Mouse (Mus musculus) heart, embryonic 12.5 days (tissue): ENCODE results near the gene Cnksr3. TPM values are rescaled to one million over a fixed set of nuclear protein-coding genes. Genes with fewer than 3 reads are reported as not detected.
A peak's percentile ranks its signal among the peaks of the same experiment; 100 is the strongest.

Experiments used
- ATAC-seq: fragments of 200-750 bp; cut with Nextera tagmentation; 2 replicates; pipeline ENCODE4 v1.8.0; 2017; ENCODE audit warnings: moderate TSS enrichment, moderate library complexity; ENCODE audit not compliant: insufficient number of reproducible peaks, low FRiP score
- H3K27ac ChIP-seq: fragments of 300-500 bp; sonication (generic); 2 replicates; pipeline ENCODE4 v1.5.1; 2016; ENCODE audit warnings: mild to moderate bottlenecking, moderate library complexity; ENCODE audit not compliant: poor library complexity, severe bottlenecking
- H3K27me3 ChIP-seq: fragments of 300-500 bp; sonication (generic); replicated peaks from 2 replicates; pipeline ENCODE4 v1.6.1; 2016; ENCODE audit warnings: mild to moderate bottlenecking, moderate library complexity
- H3K36me3 ChIP-seq: fragments of 300-500 bp; sonication (generic); 2 replicates; pipeline ENCODE4 v1.6.1; 2016; ENCODE audit warnings: mild to moderate bottlenecking, moderate library complexity
- H3K4me1 ChIP-seq: fragments of 300-500 bp; sonication (generic); replicated peaks from 2 replicates; pipeline ENCODE4 v1.6.1; 2016; ENCODE audit warnings: mild to moderate bottlenecking
- H3K4me2 ChIP-seq: fragments of 300-500 bp; sonication (generic); 2 replicates; pipeline ENCODE4 v1.6.1; 2016; ENCODE audit warnings: mild to moderate bottlenecking, moderate library complexity
- H3K4me3 ChIP-seq: fragments of 300-500 bp; sonication (generic); 2 replicates; pipeline ENCODE4 v1.5.1; 2016; ENCODE audit warnings: mild to moderate bottlenecking
- H3K9ac ChIP-seq: fragments of 300-500 bp; sonication (generic); 2 replicates; pipeline ENCODE4 v1.6.1; 2016; ENCODE audit warnings: mild to moderate bottlenecking, moderate library complexity
- H3K9me3 ChIP-seq: fragments of 300-500 bp; sonication (generic); replicated peaks from 2 replicates; pipeline ENCODE4 v1.6.1; 2016; ENCODE audit warnings: mild to moderate bottlenecking, moderate library complexity
- WGBS: fragments of 180-500 bp; shearing (Covaris S2); methylation state at CpG from one replicate; pipeline ENCODE4 v1.1.7; 2016; 5-methylcytosine and 5-hydroxymethylcytosine counted together
- polyA plus RNA-seq: library from polyadenylated mRNA; unstranded; fragments of >200 nt; fragmentation: Nextera tagmentation; extraction: Ambion mirVana; gene quantifications from 2 replicates; pipeline ENCODE4 v1.2.1, GENCODE M21; 2016

Gene Cnksr3
- polyA plus RNA-seq, 1 experiment from 2014 or later: 7.0 TPM

DNA sequence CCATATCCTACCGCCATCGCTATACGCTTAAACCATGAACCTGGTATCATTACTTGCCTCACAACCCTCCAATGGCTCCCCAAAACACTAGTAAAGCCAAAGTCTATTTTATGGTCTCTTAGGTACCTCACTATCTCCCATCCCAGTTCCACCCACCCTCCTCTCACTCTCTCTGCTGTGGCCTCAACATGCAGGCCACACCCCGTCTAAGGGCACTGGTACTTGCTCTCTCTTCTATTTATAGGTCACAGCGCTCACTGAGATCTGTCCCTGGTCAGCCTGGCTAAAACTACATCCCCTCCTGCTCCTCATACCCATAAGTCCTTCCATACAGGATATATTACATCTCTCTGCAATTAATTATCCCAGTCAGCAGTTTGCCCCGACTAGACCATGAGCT is 16.1 kb downstream of the Cnksr3 start:
- Histone ChIP-seq H3K27me3 (no peaks in the 10 kb centered on the region), H3K4me3 (no peak overlapping the region), H3K27ac (peak overlapping the region; percentile 38), H3K9ac (no peak overlapping the region), H3K36me3 (no peaks in the 10 kb centered on the region), H3K4me1 (peaks cover 30% of the 10 kb centered on the region), H3K9me3 (no peaks in the 10 kb centered on the region), H3K4me2 (no peak overlapping the region)
- WGBS: 57% methylated on average over 6 of the region's 6 CpGs
- no peak for ATAC-seq

DNA sequence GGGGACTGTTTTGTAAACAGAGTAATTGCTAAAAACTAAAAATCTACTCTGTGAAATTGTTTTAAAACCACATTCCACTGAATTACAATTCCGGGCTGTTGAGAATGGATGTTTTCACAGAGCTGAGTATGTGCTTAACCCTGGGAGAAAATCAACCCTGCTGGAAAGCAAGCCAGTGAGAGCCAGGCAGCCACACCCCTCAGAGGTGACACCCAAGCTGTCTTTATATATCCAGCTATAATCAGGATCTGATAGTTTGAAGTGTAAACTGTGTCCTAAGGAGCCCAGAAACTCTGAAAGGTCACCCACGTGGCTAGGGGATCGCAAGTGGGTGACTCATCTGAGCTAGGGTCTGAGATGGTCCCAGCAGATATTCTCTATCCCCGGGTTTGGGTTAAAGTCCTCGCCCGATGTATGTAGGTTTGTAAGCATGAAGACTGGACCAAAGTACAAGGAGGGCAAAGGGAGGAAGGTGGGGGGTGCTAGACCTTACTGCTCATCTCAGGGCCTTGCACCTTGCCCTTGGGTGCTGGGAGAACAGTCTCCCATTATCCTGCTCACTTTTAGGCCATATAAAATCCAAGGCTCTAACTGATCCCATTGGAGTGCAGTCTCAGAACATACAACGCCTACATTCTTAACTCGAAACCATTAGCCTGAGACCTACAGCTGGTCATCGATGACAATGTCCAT is 20.2 kb downstream of the Cnksr3 start:
- ATAC-seq: no peak
- Histone ChIP-seq H3K27me3 (no peaks in the 10 kb centered on the region), H3K9ac (no peak overlapping the region), H3K27ac (no peak overlapping the region), H3K9me3 (no peaks in the 10 kb centered on the region), H3K4me2 (no peak overlapping the region), H3K4me3 (no peak overlapping the region), H3K36me3 (no peaks in the 10 kb centered on the region), H3K4me1 (peaks cover 43% of the 10 kb centered on the region)
- WGBS: 77% methylated on average over 9 of the region's 9 CpGs

DNA sequence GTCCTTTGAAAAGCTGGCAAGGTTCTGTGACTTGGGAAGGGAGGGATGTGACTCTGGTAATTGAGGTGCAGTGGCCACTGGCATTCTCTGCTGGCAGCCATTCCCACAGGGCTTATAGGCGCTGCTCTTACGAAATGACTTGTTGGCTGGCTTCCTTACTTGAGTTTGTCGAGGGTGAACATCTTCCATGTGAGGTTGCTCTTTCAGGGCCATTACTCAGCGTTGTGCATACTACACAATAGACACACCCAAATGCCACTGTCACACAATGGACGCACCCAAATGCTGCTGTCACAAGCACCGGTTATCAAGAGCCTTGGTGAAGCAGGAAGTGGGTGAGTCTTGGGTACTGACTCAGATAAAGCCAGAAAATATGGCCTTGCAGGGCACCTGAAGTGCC is 22.8 kb downstream of the Cnksr3 start:
- no peak overlapping the region for H3K4me2 ChIP-seq
- H3K27ac ChIP-seq: no peak overlapping the region
- 70% methylated on average over 6 of the region's 6 CpGs for WGBS
- no peak overlapping the region for H3K9ac ChIP-seq
- H3K9me3 ChIP-seq: no peaks in the 10 kb centered on the region
- no peaks in the 10 kb centered on the region for H3K27me3 ChIP-seq
- H3K4me3 ChIP-seq: no peak overlapping the region
- H3K36me3 ChIP-seq: no peaks in the 10 kb centered on the region
- peaks cover 22% of the 10 kb centered on the region for H3K4me1 ChIP-seq
- ATAC-seq: no peak

DNA sequence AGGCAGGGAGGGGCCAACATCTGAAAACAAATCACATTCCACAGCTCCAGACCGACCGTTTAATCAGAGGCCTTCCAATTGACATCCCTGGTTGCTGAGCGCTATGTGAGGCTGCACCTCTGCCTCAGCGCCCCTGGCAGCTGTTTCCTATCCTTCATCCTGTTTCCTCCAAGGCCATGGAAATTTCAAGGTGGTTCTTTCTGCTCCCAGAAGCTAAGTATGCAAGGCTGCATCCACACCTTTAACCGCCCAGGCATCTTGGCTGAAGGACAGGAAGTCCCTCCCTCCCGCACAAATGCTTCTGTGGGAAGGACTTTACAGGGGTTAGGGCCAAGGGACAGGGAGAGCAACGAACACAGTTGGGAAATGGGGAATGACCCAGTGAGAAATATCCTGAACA is 24.2 kb downstream of the Cnksr3 start:
- no peak for ATAC-seq
- Histone ChIP-seq H3K4me2 (no peak overlapping the region), H3K27ac (no peak overlapping the region), H3K9ac (no peak overlapping the region), H3K36me3 (no peaks in the 10 kb centered on the region), H3K4me3 (no peak overlapping the region), H3K9me3 (no peaks in the 10 kb centered on the region), H3K27me3 (no peaks in the 10 kb centered on the region), H3K4me1 (peaks cover 34% of the 10 kb centered on the region)
- 44% methylated on average over 7 of the region's 7 CpGs for whole genome bisulfite sequencing

DNA sequence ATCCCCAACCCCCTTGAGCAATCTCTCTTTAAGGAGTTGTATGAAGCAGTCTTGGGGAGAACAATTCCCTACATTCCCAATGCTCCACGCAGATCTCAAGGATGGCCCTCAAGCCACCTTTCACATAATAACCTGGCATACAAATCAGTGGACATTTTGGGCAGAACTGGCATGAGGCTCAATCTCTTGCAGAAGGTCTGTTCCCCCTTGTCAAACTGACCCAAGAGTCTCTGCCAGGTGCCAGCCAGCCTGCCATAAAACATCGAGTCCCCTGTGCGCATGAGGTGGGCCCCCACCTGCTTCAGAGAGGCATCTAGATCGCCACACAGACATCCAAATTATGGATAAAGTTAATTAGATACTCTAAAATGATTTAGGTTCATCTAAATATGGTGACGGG is 25.0 kb downstream of the Cnksr3 start:
- Histone ChIP-seq H3K4me3 (no peak overlapping the region), H3K36me3 (no peaks in the 10 kb centered on the region), H3K4me1 (peaks cover 43% of the 10 kb centered on the region), H3K27ac (no peak overlapping the region), H3K9ac (no peak overlapping the region), H3K9me3 (no peaks in the 10 kb centered on the region), H3K27me3 (no peaks in the 10 kb centered on the region), H3K4me2 (no peak overlapping the region)
- ATAC-seq: no peak
- 90% methylated on average over 5 of the region's 5 CpGs for WGBS

DNA sequence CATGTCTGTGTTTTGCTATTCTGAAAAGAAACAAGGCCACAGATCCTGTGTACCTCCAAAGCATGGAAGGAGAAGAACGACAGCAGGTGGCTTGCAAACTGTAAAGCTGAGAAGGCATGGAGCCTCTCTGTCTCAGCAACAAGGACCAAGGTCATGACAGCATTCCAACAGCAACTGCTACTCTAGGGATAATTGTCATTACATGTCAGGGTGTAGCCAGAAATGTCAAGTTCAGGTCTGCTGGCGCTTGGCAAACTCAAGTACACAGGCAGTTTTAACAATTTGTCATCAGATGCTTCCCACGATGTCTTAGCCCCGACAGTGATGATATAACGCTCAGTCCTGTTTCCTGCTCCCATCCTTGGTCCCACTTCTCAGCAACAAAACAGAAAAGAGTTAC is 26.0 kb downstream of the Cnksr3 start:
- Histone ChIP-seq H3K4me2 (no peak overlapping the region), H3K36me3 (no peaks in the 10 kb centered on the region), H3K9me3 (no peaks in the 10 kb centered on the region), H3K27ac (no peak overlapping the region), H3K9ac (no peak overlapping the region), H3K4me1 (peaks cover 46% of the 10 kb centered on the region), H3K4me3 (no peak overlapping the region), H3K27me3 (no peaks in the 10 kb centered on the region)
- 87% methylated on average over 5 of the region's 5 CpGs for WGBS
- ATAC-seq: no peak

DNA sequence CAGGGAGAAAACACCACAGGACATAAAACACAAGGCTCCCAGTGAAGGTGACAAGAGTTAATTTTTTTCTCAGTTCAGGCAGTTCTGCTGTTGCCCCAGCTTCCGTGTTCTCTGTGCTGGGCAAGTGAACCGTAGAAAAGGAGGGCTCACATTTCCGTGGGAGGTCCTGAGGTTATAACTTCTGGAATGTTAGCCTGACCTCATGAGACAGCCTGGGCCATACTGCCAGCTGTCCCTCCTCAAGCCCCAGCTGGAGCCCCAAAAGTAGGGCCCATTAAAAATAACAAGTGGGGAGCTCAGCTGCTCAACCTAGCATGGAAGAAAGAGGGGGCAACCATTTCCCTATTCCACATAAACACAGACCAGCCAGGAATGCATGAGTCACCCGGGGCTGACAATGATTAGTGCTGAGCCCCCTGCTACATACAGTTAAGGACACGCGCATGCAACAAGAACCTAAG is 28.8 kb downstream of the Cnksr3 start:
- peak; percentile 74 for ATAC-seq
- no peak overlapping the region for H3K9ac ChIP-seq
- no peaks in the 10 kb centered on the region for H3K9me3 ChIP-seq
- H3K4me2 ChIP-seq: peak overlapping the region; percentile 6
- H3K27me3 ChIP-seq: no peaks in the 10 kb centered on the region
- no peaks in the 10 kb centered on the region for H3K36me3 ChIP-seq
- 21% methylated on average over 6 of the region's 6 CpGs for WGBS
- H3K27ac ChIP-seq: peak overlapping the region; percentile 52
- peaks cover 36% of the 10 kb centered on the region for H3K4me1 ChIP-seq
- no peak overlapping the region for H3K4me3 ChIP-seq

DNA sequence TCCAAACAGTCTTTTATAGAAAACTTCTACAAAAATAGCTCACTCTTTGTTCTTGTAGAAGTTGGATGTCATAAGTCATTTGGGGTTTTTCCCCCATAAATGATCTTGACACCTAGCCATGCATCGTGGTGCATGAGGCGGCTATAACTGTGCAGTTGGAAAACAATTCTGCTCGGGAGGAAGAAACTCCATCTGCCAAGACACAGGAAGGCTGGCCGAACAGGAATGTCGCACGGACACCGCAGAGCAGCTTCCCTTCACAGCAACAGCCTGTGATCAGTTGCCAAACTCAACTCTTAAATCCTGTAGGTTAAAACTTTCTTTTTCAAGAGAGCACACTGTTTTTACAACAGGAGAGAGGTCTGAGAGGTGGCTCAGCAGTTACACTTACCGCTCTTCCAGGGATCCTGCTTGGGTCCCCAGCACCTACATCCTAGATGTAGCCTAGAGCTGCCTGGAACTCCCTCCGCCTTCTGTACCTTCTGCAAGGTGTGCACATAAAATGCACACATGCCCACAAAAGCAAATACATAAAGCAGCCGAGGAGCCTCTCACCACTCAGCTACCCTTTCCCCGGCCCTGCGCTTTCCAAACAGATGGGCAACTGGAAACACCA is 29.4 kb downstream of the Cnksr3 start:
- H3K27me3 ChIP-seq: no peaks in the 10 kb centered on the region
- WGBS: 64% methylated on average over 12 of the region's 12 CpGs
- peaks cover 32% of the 10 kb centered on the region for H3K4me1 ChIP-seq
- no peak for ATAC-seq
- H3K27ac ChIP-seq: peak overlapping the region; percentile 52; the same call in 1 of the 2 replicates
- peak overlapping the region; percentile 6 for H3K4me2 ChIP-seq
- H3K36me3 ChIP-seq: no peaks in the 10 kb centered on the region
- no peak overlapping the region for H3K4me3 ChIP-seq
- H3K9me3 ChIP-seq: no peaks in the 10 kb centered on the region
- no peak overlapping the region for H3K9ac ChIP-seq

DNA sequence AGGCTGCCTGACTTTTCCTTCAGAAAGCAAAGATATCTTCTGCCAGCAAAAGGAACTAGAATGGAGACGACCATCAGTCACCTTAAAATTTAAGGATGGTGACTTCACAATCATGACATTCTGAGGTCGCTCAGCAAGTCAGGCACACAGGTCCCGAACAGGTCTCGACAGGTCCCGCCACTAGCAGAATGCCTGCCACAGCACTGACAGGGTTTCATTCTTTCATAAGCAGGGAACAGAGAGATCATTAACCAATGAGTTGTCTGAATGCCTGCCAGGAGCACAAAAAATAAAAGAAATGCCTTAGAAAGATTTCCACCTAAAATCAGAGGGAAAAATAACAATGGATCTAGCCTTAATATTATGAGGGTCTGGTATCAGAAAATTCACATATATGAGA is 31.7 kb downstream of the Cnksr3 start:
- no peak overlapping the region for H3K4me2 ChIP-seq
- H3K9ac ChIP-seq: no peak overlapping the region
- no peak overlapping the region for H3K4me3 ChIP-seq
- 71% methylated on average over 5 of the region's 5 CpGs for WGBS
- no peaks in the 10 kb centered on the region for H3K36me3 ChIP-seq
- no peak for ATAC-seq
- H3K27ac ChIP-seq: no peak overlapping the region
- no peaks in the 10 kb centered on the region for H3K27me3 ChIP-seq
- H3K4me1 ChIP-seq: peaks cover 28% of the 10 kb centered on the region
- no peaks in the 10 kb centered on the region for H3K9me3 ChIP-seq

DNA sequence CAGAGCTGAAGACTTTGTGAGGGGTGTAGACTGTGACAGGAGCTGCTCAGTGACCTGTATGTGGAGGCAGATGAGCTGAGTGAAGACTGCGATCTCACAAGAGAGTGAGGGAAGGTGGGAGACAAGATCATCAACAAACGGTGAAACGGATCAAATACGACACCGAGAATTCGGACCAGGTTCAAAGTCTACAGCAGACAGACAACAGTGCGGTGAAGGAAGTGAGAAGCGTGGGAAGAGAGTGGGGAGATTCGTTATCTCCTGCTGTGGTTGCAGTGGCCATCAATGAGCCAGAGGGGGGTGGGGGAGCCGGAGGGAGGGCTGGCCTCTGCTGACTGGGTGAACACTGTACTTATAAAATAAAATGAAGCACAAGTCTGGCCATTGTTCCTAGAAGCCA is 33.5 kb downstream of the Cnksr3 start:
- 45% methylated on average over 10 of the region's 10 CpGs for WGBS
- H3K27ac ChIP-seq: no peak overlapping the region
- H3K9me3 ChIP-seq: no peaks in the 10 kb centered on the region
- no peak for ATAC-seq
- H3K4me1 ChIP-seq: peaks cover 29% of the 10 kb centered on the region
- no peak overlapping the region for H3K4me2 ChIP-seq
- H3K36me3 ChIP-seq: no peaks in the 10 kb centered on the region
- no peak overlapping the region for H3K9ac ChIP-seq
- no peaks in the 10 kb centered on the region for H3K27me3 ChIP-seq
- no peak overlapping the region for H3K4me3 ChIP-seq

DNA sequence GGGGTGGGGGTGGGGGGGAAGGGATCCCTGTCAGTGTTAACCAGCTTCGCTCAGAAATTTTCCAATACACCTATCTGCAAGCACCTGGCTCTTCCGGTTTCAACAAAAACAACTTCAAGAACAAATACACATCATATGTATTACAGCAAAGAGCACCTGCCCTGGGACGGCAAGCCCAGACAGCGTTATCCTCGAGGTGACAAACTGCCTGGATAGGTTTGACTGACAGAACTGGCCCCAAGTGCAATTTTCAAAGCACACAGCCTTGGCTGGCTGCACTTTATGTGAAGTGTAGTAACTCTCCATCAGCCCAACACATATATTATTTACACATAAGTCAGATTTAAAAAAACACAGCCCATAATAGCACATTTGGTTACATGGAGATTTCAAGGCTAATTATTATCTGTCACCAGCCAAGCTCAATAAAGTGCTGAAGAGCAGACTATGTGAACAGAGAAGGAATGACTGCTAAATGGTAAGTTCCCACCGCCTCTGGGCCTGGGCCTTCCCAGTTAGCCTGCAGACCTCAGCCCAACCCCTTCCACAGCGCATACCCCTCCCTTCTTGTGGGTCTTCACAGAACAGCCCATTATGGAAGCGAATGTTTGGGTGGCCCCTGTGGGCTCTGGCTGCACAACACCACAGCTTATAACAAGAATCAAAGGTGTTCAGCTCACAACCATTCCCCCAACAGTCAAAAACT is 35.7 kb downstream of the Cnksr3 start:
- Histone ChIP-seq H3K4me3 (no peak overlapping the region), H3K36me3 (no peaks in the 10 kb centered on the region), H3K27me3 (no peaks in the 10 kb centered on the region), H3K9me3 (no peaks in the 10 kb centered on the region), H3K4me2 (no peak overlapping the region), H3K4me1 (peaks cover 10% of the 10 kb centered on the region; the same call in 1 of the 2 replicates), H3K9ac (no peak overlapping the region), H3K27ac (no peak overlapping the region)
- ATAC-seq: no peak
- 88% methylated on average over 8 of the region's 8 CpGs for WGBS
